Mouse (Mus musculus) heart, postnatal 0 days (tissue): Measurements from ENCODE around the gene Cox14. TPM values are rescaled to one million over a fixed set of nuclear protein-coding genes. Genes with fewer than 3 reads are reported as not detected.

Source experiments
- ATAC-seq: fragments of 200-750 bp; cut with Nextera tagmentation; 2 replicates; pipeline ENCODE4 v1.8.0; 2017; ENCODE audit warnings: low read depth, moderate number of reproducible peaks, moderate library complexity; ENCODE audit not compliant: insufficient read depth
- DNase-seq: peaks from one replicate; pipeline ENCODE4 v3.0.0-alpha.2; 2016; ENCODE audit warnings: low spot score
- H3K27ac ChIP-seq: fragments of 300-500 bp; sonication (generic); 2 replicates; pipeline ENCODE4 v1.5.1; 2014; ENCODE audit warnings: low read depth, mild to moderate bottlenecking
- H3K27me3 ChIP-seq: fragments of 300-500 bp; sonication (generic); 2 replicates; pipeline ENCODE4 v1.6.1; 2014; ENCODE audit warnings: low read length, mixed read lengths; ENCODE audit not compliant: control insufficient read depth, insufficient read depth
- H3K36me3 ChIP-seq: fragments of 300-500 bp; sonication (generic); replicated peaks from 2 replicates; pipeline ENCODE4 v1.6.1; 2014; ENCODE audit warnings: low read length, mixed read lengths; ENCODE audit not compliant: control insufficient read depth, insufficient read depth
- H3K4me1 ChIP-seq: fragments of 300-500 bp; sonication (generic); 2 replicates; pipeline ENCODE4 v1.6.1; 2014; ENCODE audit warnings: antibody characterized with exemption; ENCODE audit not compliant: control insufficient read depth, insufficient read depth
- H3K4me2 ChIP-seq: fragments of 300-500 bp; sonication (generic); 2 replicates; pipeline ENCODE4 v1.6.1; 2014; ENCODE audit warnings: low read depth, mild to moderate bottlenecking, low read length, moderate library complexity
- H3K4me3 ChIP-seq: fragments of 300-500 bp; sonication (generic); 2 replicates; pipeline ENCODE4 v1.5.1; 2014; ENCODE audit warnings: low read depth, low read length
- H3K9ac ChIP-seq: fragments of 300-500 bp; sonication (generic); replicated peaks from 2 replicates; pipeline ENCODE4 v1.6.1; 2014; ENCODE audit warnings: low read depth, low read length, mixed read lengths
- H3K9me3 ChIP-seq: fragments of 300-500 bp; sonication (generic); replicated peaks from 2 replicates; pipeline ENCODE4 v1.6.1; 2016; ENCODE audit warnings: low read length; ENCODE audit not compliant: control insufficient read depth
- CTCF ChIP-seq: IDR thresholded peaks from 2 replicates; pipeline ENCODE4 v1.5.1; 2016; ENCODE audit warnings: antibody characterized with exemption, control low read depth, low read depth
- EP300 ChIP-seq: IDR thresholded peaks from 2 replicates; pipeline ENCODE4 v1.6.1; 2016; ENCODE audit warnings: antibody characterized with exemption, low read depth
- WGBS: fragments of 180-500 bp; shearing (Covaris S2); extraction: QIAGEN DNeasy Blood & Tissue Kit; methylation state at CpG from one replicate; pipeline ENCODE4 v1.1.7; 2014; 5-methylcytosine and 5-hydroxymethylcytosine counted together
- polyA plus RNA-seq: library from polyadenylated mRNA; unstranded; fragments of >200 nt; fragmentation: Nextera tagmentation; extraction: Ambion mirVana; gene quantifications from 2 replicates; pipeline ENCODE4 v1.2.1, GENCODE M21; 2015
- total RNA-seq: library from RNA; depleted of rRNA; stranded (reverse); fragments of >200 nt; gene quantifications from 2 replicates; pipeline ENCODE4 v1.2.3, GENCODE M21; 2014; ENCODE audit warnings: low replicate concordance

Cox14 gene
- total and polyA plus RNA-seq, 2 experiments from 2014 or later, result 195 to 341 TPM

- no peaks in the 10 kb centered on the region for H3K36me3 ChIP-seq
- H3K4me1 ChIP-seq, result no peaks in the 10 kb centered on the region
- H3K27me3 ChIP-seq, result no peaks in the 10 kb centered on the region
- WGBS, result 89% methylated on average over 5 of the region's 5 CpGs
- H3K9ac ChIP-seq, result no peak overlapping the region
- no peak overlapping the region for H3K4me2 ChIP-seq
- no peak overlapping the region for H3K4me3 ChIP-seq
- DNase-seq (no peak), ATAC-seq (no peak)
- no peak overlapping the region for H3K27ac ChIP-seq
- TF ChIP-seq CTCF (no peak), EP300 (no peak)
- H3K9me3 ChIP-seq, result no peaks in the 10 kb centered on the region
Observed at GRCm38 (mm10) chr15:99684156-99684555, 41.3 kb upstream of the Cox14 start.

GRCm38 (mm10) chr15:99688712-99689111 lies 36.7 kb upstream of the Cox14 start:
- H3K4me3 ChIP-seq, result no peak overlapping the region
- DNase-seq (peak; percentile 76), ATAC-seq (peak; percentile 49; the same call in 1 of the 2 replicates)
- no peaks in the 10 kb centered on the region for H3K9me3 ChIP-seq
- H3K27me3 ChIP-seq, result 0 out of 2 replicates have a peak, but pooled peaks cover 7% of the 10 kb centered on the region
- no peaks in the 10 kb centered on the region for H3K36me3 ChIP-seq
- no peak overlapping the region for H3K9ac ChIP-seq
- TF ChIP-seq EP300 (no peak), CTCF (peak; percentile 91)
- WGBS, result 3% methylated on average over 4 of the region's 4 CpGs
- H3K27ac ChIP-seq, result no peak overlapping the region
- H3K4me2 ChIP-seq, result no peak overlapping the region
- H3K4me1 ChIP-seq, result no peaks in the 10 kb centered on the region

- no peaks in the 10 kb centered on the region for H3K9me3 ChIP-seq
- ATAC-seq (no peak), DNase-seq (no peak)
- no peaks in the 10 kb centered on the region for H3K4me1 ChIP-seq
- H3K9ac ChIP-seq, result no peak overlapping the region
- WGBS, result 24% methylated on average over 4 of the region's 4 CpGs
- no peak for TF ChIP-seq CTCF
- no peak overlapping the region for H3K4me2 ChIP-seq
- no peak overlapping the region for H3K27ac ChIP-seq
- H3K4me3 ChIP-seq, result no peak overlapping the region
- 0 out of 2 replicates have a peak, but pooled peaks cover 7% of the 10 kb centered on the region for H3K27me3 ChIP-seq
- no peaks in the 10 kb centered on the region for H3K36me3 ChIP-seq
Observed at GRCm38 (mm10) chr15:99690924-99691323, 34.5 kb upstream of the Cox14 start.

GRCm38 (mm10) chr15:99691976-99692375 lies 33.4 kb upstream of the Cox14 start:
- Histone ChIP-seq H3K4me1 (no peaks in the 10 kb centered on the region), H3K36me3 (no peaks in the 10 kb centered on the region), H3K9ac (no peak overlapping the region), H3K4me2 (no peak overlapping the region), H3K27me3 (peaks cover 14% of the 10 kb centered on the region; the same call in 1 of the 2 replicates), H3K27ac (no peak overlapping the region), H3K4me3 (no peak overlapping the region), H3K9me3 (no peaks in the 10 kb centered on the region)
- ATAC-seq, result no peak
- 57% methylated on average over 9 of the region's 9 CpGs for WGBS
- DNase-seq, result no peak
- TF ChIP-seq EP300 (no peak), CTCF (no peak)

- DNase-seq, result no peak
- no peaks in the 10 kb centered on the region for H3K36me3 ChIP-seq
- H3K4me2 ChIP-seq, result no peak overlapping the region
- peaks cover 6% of the 10 kb centered on the region; the same call in 1 of the 2 replicates for H3K4me1 ChIP-seq
- no peak for ATAC-seq
- no peak overlapping the region for H3K9ac ChIP-seq
- H3K27ac ChIP-seq, result no peak overlapping the region
- H3K9me3 ChIP-seq, result no peaks in the 10 kb centered on the region
- peaks cover 8% of the 10 kb centered on the region; the same call in 1 of the 2 replicates for H3K27me3 ChIP-seq
- 14% methylated on average over 2 of the region's 2 CpGs for WGBS
- no peak overlapping the region for H3K4me3 ChIP-seq
- TF ChIP-seq EP300 (no peak), CTCF (no peak)
Observed at GRCm38 (mm10) chr15:99697309-99697708, 28.1 kb upstream of the Cox14 start.

GRCm38 (mm10) chr15:99698533-99699085 lies 26.8 kb upstream of the Cox14 start:
- H3K27ac ChIP-seq, result no peak overlapping the region
- H3K4me3 ChIP-seq, result no peak overlapping the region
- no peak overlapping the region for H3K4me2 ChIP-seq
- TF ChIP-seq EP300 (no peak), CTCF (no peak)
- H3K9ac ChIP-seq, result no peak overlapping the region
- H3K9me3 ChIP-seq, result no peaks in the 10 kb centered on the region
- peaks cover 16% of the 10 kb centered on the region for H3K4me1 ChIP-seq
- ATAC-seq (no peak), DNase-seq (no peak)
- no peaks in the 10 kb centered on the region for H3K36me3 ChIP-seq
- WGBS, result 35% methylated on average over 20 of the region's 20 CpGs
- peaks cover 8% of the 10 kb centered on the region; the same call in 1 of the 2 replicates for H3K27me3 ChIP-seq
